Mouse (Mus musculus) embryonic fibroblast, embryonic 13.5 days (primary cell): ENCODE measurements around the gene Cmya5. TPM values are rescaled to one million over a fixed set of nuclear protein-coding genes. Genes with fewer than 3 reads are reported as not detected.
"Not testable (repeated sequence)": the region's sequence is repeated elsewhere in the genome, so short reads cannot be mapped to it uniquely, and the experiment has no call there.

Source experiments
- H3K27ac ChIP-seq: 2 replicates; pipeline ENCODE4 v1.5.1; 2012; ENCODE audit warnings: low read length, control low read depth, inconsistent platforms; ENCODE audit not compliant: insufficient read depth
- H3K4me1 ChIP-seq: 2 replicates; pipeline ENCODE4 v1.6.1; 2011; ENCODE audit warnings: low read length; ENCODE audit not compliant: control insufficient read depth, insufficient read depth
- H3K4me3 ChIP-seq: 2 replicates; pipeline ENCODE4 v1.5.1; 2011; ENCODE audit warnings: mild to moderate bottlenecking, control low read depth, low read length; ENCODE audit not compliant: insufficient read depth
- CTCF ChIP-seq: IDR thresholded peaks from 2 replicates; pipeline ENCODE4 v1.5.1; 2011; ENCODE audit warnings: mild to moderate bottlenecking, control low read depth, low read length, moderate library complexity, borderline replicate concordance; ENCODE audit not compliant: insufficient read depth
- POLR2A ChIP-seq: IDR thresholded peaks from 2 replicates; pipeline ENCODE4 v1.6.1; 2011; ENCODE audit warnings: low read depth, mild to moderate bottlenecking, control low read depth, low read length, moderate library complexity
- polyA plus RNA-seq: library from polyadenylated mRNA; stranded (reverse); fragments of >200 nt; gene quantifications from 2 replicates; pipeline ENCODE4 v1.2.4, GENCODE M21; 2011; ENCODE audit warnings: low read depth; ENCODE audit not compliant: missing spikeins, insufficient read length

Cmya5 gene
- polyA plus RNA-seq: 0.63 and 1.4 TPM in 2 replicates

DNA sequence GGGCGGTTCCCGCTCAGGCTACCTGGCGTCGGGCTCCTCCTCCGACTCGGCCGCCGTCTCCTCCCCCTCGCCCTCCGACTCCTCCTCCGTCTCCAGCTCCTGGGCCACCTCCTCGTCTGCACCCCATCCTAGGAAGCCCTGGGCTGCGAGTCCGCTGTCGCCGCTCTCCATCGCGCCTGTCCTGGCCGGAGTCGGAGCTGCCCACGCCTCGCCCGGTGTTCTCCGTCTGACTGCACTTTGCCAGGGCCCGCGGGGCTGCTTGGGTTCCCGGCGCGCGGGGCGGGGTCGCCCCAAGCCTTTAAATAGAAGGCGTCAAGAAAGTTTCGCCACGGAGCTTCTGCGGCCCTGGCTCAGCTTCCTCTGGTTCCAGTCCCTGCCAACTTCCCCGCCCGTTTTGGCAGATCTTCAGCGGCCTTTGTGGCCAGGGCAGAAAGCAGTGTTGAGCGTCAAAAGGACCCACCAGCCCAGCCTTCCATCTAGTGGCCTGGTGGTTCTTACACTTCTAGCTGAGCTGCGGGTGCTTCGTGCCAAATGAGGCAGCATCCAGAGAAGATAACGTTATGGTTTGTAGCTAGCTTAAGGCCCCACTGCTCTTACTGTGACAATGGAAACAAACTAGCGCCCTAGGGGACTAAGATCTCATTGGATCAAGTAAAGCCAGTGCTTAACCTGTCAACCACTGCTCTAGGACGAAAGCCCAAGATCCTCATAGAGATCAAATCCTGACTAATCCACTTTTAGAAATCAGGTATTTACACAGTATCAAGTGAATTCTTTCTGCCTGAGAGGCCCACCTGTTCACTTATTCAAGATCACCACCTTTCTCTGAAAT lies at the start of gene Cmya5:
Gene Cmya5, minus strand, starts transcription at position 389 of the 832 bp plus-strand sequence.
- H3K4me3 ChIP-seq: peak within 1 kb of the TSS; percentile 39
- TF ChIP-seq POLR2A: peak; percentile 48
- peak; percentile 6; the same call in 1 of the 2 replicates for TF ChIP-seq CTCF
- H3K27ac ChIP-seq: peak within 1 kb of the TSS; percentile 58
- H3K4me1 ChIP-seq: 0 out of 2 replicates have a peak, but pooled peaks cover 3% of the 10 kb centered on the region

DNA sequence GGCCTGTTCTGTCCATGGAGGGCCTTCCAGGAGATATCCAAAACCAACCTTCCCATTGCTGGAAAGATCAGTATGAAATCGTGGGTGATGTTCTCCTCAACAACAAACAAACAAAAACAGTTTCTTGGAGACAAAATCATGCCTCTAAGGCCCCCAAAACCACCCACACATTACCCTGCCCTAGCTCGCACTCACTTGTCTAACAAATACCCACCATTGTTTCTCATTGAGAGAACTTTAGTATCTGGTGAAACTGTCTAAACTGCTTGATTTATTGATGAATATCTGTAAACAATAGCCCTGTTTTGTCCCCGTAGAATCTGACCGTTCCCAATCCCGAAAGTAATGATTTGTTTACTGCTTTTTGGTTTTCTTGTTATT lies 48.1 kb upstream of the Cmya5 start:
- H3K4me1 ChIP-seq: no peaks in the 10 kb centered on the region
- TF ChIP-seq POLR2A (no peak), CTCF (no peak)
- peak overlapping the region; percentile 17; the same call in 1 of the 2 replicates for H3K27ac ChIP-seq
- peak overlapping the region; percentile 20 for H3K4me3 ChIP-seq

DNA sequence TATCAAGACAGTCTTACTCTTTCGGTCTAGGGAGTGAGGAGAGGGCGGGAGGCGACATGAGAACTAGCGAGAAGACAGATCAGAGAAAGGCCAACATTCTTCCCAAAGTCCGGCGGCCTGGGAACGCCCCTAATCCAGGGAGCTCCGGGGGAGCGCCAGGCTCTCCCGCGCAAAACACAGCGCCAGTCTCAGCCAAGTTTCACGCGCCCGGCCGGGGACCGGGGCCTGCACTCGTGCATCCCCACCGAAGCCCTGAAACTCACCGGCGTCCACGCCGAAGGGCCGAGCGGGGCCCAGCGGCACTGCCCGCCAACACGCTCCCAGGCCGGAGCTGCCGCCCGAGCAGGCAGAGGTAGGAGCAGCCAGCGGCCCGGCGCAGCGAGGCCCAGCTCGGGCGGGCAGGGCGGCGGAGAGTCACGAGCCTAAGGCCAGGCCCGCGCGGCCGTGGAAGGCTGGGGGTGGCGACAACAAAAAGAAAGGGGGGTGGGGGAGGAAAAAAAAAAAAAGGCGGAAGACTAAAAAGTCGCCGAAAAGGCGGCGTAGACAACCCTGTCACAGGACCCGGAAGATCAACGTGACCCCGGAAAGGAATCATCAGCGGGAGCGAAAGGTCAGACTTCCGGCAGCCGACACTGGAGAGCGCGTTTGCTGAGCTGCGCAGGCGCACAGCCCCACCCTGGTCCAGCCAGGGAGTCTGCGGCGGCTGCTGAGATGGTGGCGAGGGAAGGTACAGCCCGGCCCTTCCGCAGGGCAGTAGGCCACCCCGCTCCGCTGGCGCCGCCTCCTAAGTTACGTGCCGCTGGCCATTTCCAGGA lies 47.5 kb upstream of the Cmya5 start, which contains the start of gene Tent2:
Gene Tent2, minus strand, starts transcription at position 555 of the 815 bp plus-strand sequence.
- Histone ChIP-seq H3K4me3 (peak within 1 kb of the TSS; percentile 92), H3K27ac (peak within 1 kb of the TSS; percentile 79), H3K4me1 (no peaks in the 10 kb centered on the region)
- TF ChIP-seq CTCF (no peak), POLR2A (peak; percentile 89)

DNA sequence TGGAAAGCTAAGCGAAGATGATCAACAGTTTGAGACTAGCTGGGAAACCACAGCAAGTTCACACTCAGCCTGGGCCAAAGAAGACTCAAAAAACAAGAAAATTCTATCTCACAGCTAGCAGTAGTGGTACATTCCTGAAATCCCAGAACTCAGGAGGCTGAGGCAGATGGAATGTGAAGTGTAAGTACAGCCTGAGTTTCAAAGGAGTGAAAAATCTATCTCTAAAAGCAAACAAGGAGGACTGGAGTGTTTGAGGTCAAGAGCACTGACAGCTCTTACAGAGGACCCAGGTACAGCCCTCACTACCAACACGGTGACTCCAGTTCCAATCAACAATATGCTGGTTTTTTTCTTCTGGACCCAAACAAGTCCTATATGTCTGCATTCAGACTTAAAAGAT lies 44.9 kb upstream of the Cmya5 start:
- no peaks in the 10 kb centered on the region for H3K4me1 ChIP-seq
- H3K27ac ChIP-seq: peak overlapping the region; percentile 17; the same call in 1 of the 2 replicates
- no peak overlapping the region for H3K4me3 ChIP-seq
- TF ChIP-seq POLR2A (no peak), CTCF (no peak)

GRCm38 (mm10) chr13:93188738-93189137 lies 44.2 kb upstream of the Cmya5 start:
- Histone ChIP-seq H3K4me3 (no peak overlapping the region), H3K27ac (peak overlapping the region; percentile 17; the same call in 1 of the 2 replicates), H3K4me1 (no peaks in the 10 kb centered on the region)
- no peak for TF ChIP-seq POLR2A
- TF ChIP-seq CTCF: no peak

- not testable (repeated sequence) for H3K4me3 ChIP-seq, H3K27ac ChIP-seq, H3K4me1 ChIP-seq
Measured at GRCm38 (mm10) chr13:93187792-93188191, 43.3 kb upstream of the Cmya5 start.

DNA sequence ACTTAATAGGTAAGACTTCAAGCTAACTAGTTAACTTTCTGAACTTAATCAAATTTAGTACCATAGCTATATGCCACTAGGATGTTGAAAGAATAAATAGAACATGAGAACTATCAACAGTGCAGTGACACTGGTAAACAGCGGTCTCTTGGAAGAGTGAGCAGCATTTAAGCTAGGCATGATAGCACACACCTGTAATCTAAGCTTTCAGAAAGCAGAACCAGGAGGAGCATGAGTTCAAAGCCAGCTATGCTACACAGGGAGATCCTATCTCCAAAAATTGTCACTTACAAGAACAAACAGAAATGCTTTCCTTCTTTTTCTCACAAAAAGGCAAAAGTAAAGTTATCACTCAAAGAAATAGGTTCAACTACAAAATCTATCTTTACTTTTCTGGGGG lies 35.8 kb upstream of the Cmya5 start:
- no peak overlapping the region for H3K27ac ChIP-seq
- no peak for TF ChIP-seq CTCF
- no peak for TF ChIP-seq POLR2A
- H3K4me1 ChIP-seq: no peaks in the 10 kb centered on the region
- H3K4me3 ChIP-seq: no peak overlapping the region

- Histone ChIP-seq H3K4me3 (no peak overlapping the region), H3K4me1 (no peaks in the 10 kb centered on the region), H3K27ac (no peak overlapping the region)
- TF ChIP-seq POLR2A (no peak), CTCF (no peak)
Measured at GRCm38 (mm10) chr13:93179522-93179921, 35.0 kb upstream of the Cmya5 start.

GRCm38 (mm10) chr13:93177571-93177970 lies 33.0 kb upstream of the Cmya5 start:
- Histone ChIP-seq H3K4me1 (no peaks in the 10 kb centered on the region), H3K4me3 (no peak overlapping the region), H3K27ac (no peak overlapping the region)
- TF ChIP-seq POLR2A (no peak), CTCF (no peak)
